Mouse (Mus musculus): ENCODE data around the gene Atp6v1d. TPM values are rescaled to one million over a fixed set of nuclear protein-coding genes. Genes with fewer than 3 reads are reported as not detected.

Gene Atp6v1d
- polyA plus RNA-seq, 1 experiment = 2.2 TPM

DNA sequence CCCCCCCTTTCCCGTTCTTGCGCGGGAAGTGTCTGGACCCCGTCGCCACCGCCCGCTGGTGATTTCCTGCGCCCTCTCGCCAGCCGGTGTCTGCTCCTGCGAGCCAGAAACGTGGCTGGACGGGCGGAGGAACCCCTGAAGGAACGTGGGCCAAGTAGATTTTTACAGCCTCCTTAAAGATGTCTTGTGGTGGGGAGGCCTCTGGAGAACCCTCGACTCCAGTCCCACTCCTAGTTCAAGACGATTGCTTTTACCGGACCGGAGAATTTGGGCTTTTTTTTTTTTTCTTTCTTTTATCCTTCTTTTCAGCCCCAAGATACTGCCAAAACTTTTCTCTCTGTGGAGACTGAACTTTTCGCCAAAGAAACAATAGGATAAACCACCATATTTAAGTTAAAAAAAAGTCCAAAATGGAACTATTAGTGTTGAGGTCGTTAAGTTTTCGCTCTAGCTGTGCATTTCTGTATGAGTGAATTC lies 854 bp upstream of the Atp6v1d start:
- H3K36me3 ChIP-seq (ENCODE audit: control insufficient read depth, insufficient read depth, low read length) = peaks cover 3% of the 10 kb centered on the region
- no peaks in the 10 kb centered on the region for H3K27me3 ChIP-seq (ENCODE audit: control insufficient read depth, insufficient read depth, low read length)
- peak overlapping the region; percentile 97 for H3K4me3 ChIP-seq (ENCODE audit: low read depth, low read length)
- H3K27ac ChIP-seq (ENCODE audit: insufficient read depth, low read depth, low read length) = peak overlapping the region; percentile 84
- no peak for TF ChIP-seq POLR2A (IDR thresholded peaks at IDR 0.05; ENCODE audit: low read depth, low read length)
- TF ChIP-seq CTCF (IDR thresholded peaks at IDR 0.05; ENCODE audit: extremely low read depth, insufficient read length, insufficient replicate concordance, low read depth, low read length) = no peak
- WGBS = under 1% methylated on average over 22 of the region's 22 CpGs
- peaks cover 2% of the 10 kb centered on the region for H3K4me1 ChIP-seq (ENCODE audit: control insufficient read depth, insufficient read depth, insufficient read length, low read length)

- TF ChIP-seq CTCF (IDR thresholded peaks at IDR 0.05; ENCODE audit: extremely low read depth, insufficient read length, insufficient replicate concordance, low read depth, low read length) = no peak
- under 1% methylated on average over 30 of the region's 30 CpGs for WGBS
- H3K4me1 ChIP-seq (ENCODE audit: control insufficient read depth, insufficient read depth, insufficient read length, low read length) = peaks cover 2% of the 10 kb centered on the region
- peaks cover 2% of the 10 kb centered on the region for H3K36me3 ChIP-seq (ENCODE audit: control insufficient read depth, insufficient read depth, low read length)
- peak overlapping the region; percentile 38 for H3K27ac ChIP-seq (ENCODE audit: insufficient read depth, low read depth, low read length)
- H3K27me3 ChIP-seq (ENCODE audit: control insufficient read depth, insufficient read depth, low read length) = no peaks in the 10 kb centered on the region
- H3K4me3 ChIP-seq (ENCODE audit: low read depth, low read length) = peak overlapping the region; percentile 87
Observed at GRCm38 (mm10) chr12:78860921-78861495, 430 bp downstream of the Atp6v1d start.

DNA sequence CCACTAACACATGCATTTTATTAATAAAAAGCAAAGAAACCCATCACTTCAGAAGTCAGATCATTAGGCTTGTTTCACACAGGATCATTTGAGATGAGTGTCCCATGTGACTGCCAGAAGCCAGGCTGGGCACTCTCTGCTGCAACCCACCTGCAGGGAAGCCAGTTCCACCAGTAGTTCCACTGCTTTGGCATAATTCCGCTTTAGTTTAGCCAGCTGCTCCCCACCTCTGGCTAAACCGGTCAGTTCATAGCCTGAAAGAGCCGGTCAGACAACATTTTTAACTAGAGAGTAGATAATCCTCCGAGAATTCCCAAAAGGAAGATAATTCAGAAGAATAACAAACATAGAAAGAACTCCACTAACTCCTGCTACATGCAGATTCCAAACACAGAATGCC lies 13.2 kb downstream of the Atp6v1d start:
- Histone ChIP-seq H3K27me3 (ENCODE audit: control insufficient read depth, insufficient read depth, low read length) (no peaks in the 10 kb centered on the region), H3K27ac (ENCODE audit: insufficient read depth, low read depth, low read length) (no peak overlapping the region), H3K4me1 (ENCODE audit: control insufficient read depth, insufficient read depth, insufficient read length, low read length) (no peaks in the 10 kb centered on the region), H3K4me3 (ENCODE audit: low read depth, low read length) (no peak overlapping the region), H3K36me3 (ENCODE audit: control insufficient read depth, insufficient read depth, low read length) (peaks cover 42% of the 10 kb centered on the region)
- WGBS = 87% methylated on average over 4 of the region's 4 CpGs
- TF ChIP-seq CTCF (IDR thresholded peaks at IDR 0.05; ENCODE audit: extremely low read depth, insufficient read length, insufficient replicate concordance, low read depth, low read length) = no peak
- no peak for TF ChIP-seq POLR2A (IDR thresholded peaks at IDR 0.05; ENCODE audit: low read depth, low read length)

GRCm38 (mm10) chr12:78842429-78842828 lies 19.0 kb downstream of the Atp6v1d start:
- no peak overlapping the region for H3K4me3 ChIP-seq (ENCODE audit: low read depth, low read length)
- H3K4me1 ChIP-seq (ENCODE audit: control insufficient read depth, insufficient read depth, insufficient read length, low read length) = no peaks in the 10 kb centered on the region
- H3K36me3 ChIP-seq (ENCODE audit: control insufficient read depth, insufficient read depth, low read length) = peaks cover 47% of the 10 kb centered on the region
- 94% methylated on average over 1 of the region's 1 CpGs for WGBS
- no peak for TF ChIP-seq POLR2A (IDR thresholded peaks at IDR 0.05; ENCODE audit: low read depth, low read length)
- no peak for TF ChIP-seq CTCF (IDR thresholded peaks at IDR 0.05; ENCODE audit: extremely low read depth, insufficient read length, insufficient replicate concordance, low read depth, low read length)
- H3K27me3 ChIP-seq (ENCODE audit: control insufficient read depth, insufficient read depth, low read length) = no peaks in the 10 kb centered on the region
- H3K27ac ChIP-seq (ENCODE audit: insufficient read depth, low read depth, low read length) = no peak overlapping the region

DNA sequence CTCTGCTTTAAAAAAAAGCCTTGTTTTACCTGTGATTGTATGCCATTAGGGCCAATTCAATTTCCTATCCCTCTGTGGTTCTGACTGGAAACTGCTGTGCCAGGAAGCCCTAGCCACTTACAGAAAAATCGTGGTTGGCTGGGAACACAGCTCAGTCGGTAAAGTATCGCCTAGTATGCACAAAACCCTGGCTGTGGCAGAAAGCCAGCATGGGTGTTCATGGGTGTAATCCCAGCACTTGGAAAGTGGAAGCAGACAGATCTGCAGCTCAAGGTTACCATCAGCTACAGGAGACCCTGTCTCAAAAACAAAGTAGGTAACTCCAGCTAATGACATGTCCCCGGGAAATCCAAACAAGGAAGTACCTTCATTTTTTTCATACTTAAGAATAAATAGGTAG lies 21.5 kb downstream of the Atp6v1d start:
- WGBS = 60% methylated on average over 4 of the region's 4 CpGs
- no peaks in the 10 kb centered on the region for H3K4me1 ChIP-seq (ENCODE audit: control insufficient read depth, insufficient read depth, insufficient read length, low read length)
- TF ChIP-seq CTCF (IDR thresholded peaks at IDR 0.05; ENCODE audit: extremely low read depth, insufficient read length, insufficient replicate concordance, low read depth, low read length) (no peak), POLR2A (IDR thresholded peaks at IDR 0.05; ENCODE audit: low read depth, low read length) (no peak)
- peaks cover 58% of the 10 kb centered on the region for H3K36me3 ChIP-seq (ENCODE audit: control insufficient read depth, insufficient read depth, low read length)
- no peaks in the 10 kb centered on the region for H3K27me3 ChIP-seq (ENCODE audit: control insufficient read depth, insufficient read depth, low read length)
- no peak overlapping the region for H3K27ac ChIP-seq (ENCODE audit: insufficient read depth, low read depth, low read length)
- no peak overlapping the region for H3K4me3 ChIP-seq (ENCODE audit: low read depth, low read length)

DNA sequence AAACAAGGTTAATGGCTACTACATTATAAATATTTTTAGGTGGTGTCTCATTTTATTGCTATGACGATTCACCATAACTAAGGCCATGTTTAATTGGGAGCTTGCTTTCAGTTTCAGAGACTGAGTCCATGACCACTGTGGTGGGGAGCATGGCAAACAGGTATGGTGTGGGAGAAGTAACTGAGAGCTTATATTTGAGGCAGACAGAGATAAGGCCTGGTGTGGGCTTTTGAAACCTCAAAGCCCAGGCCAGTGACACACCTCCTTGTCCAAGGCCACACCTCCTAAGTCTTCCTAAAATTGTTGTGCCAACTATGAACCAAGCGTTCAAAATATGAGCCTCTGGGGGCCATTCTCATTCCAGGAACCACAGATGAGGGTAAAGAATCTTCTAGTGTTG lies 26.9 kb downstream of the Atp6v1d start:
- WGBS = 81% methylated on average over 2 of the region's 2 CpGs
- Histone ChIP-seq H3K4me3 (ENCODE audit: low read depth, low read length) (no peak overlapping the region), H3K4me1 (ENCODE audit: control insufficient read depth, insufficient read depth, insufficient read length, low read length) (no peaks in the 10 kb centered on the region), H3K36me3 (ENCODE audit: control insufficient read depth, insufficient read depth, low read length) (peaks cover 52% of the 10 kb centered on the region), H3K27me3 (ENCODE audit: control insufficient read depth, insufficient read depth, low read length) (no peaks in the 10 kb centered on the region), H3K27ac (ENCODE audit: insufficient read depth, low read depth, low read length) (no peak overlapping the region)
- no peak for TF ChIP-seq POLR2A (IDR thresholded peaks at IDR 0.05; ENCODE audit: low read depth, low read length)
- TF ChIP-seq CTCF (IDR thresholded peaks at IDR 0.05; ENCODE audit: extremely low read depth, insufficient read length, insufficient replicate concordance, low read depth, low read length) = no peak

- Histone ChIP-seq H3K36me3 (ENCODE audit: control insufficient read depth, insufficient read depth, low read length) (peaks cover 17% of the 10 kb centered on the region), H3K27ac (ENCODE audit: insufficient read depth, low read depth, low read length) (no peak overlapping the region), H3K4me1 (ENCODE audit: control insufficient read depth, insufficient read depth, insufficient read length, low read length) (no peaks in the 10 kb centered on the region), H3K27me3 (ENCODE audit: control insufficient read depth, insufficient read depth, low read length) (no peaks in the 10 kb centered on the region), H3K4me3 (ENCODE audit: low read depth, low read length) (no peak overlapping the region)
- no peak for TF ChIP-seq CTCF (IDR thresholded peaks at IDR 0.05; ENCODE audit: extremely low read depth, insufficient read length, insufficient replicate concordance, low read depth, low read length)
- no peak for TF ChIP-seq POLR2A (IDR thresholded peaks at IDR 0.05; ENCODE audit: low read depth, low read length)
Observed at GRCm38 (mm10) chr12:78814437-78814836, 47.0 kb downstream of the Atp6v1d start.
